25 mouse cellular contexts compared by ENCODE assay signal in the genomic region with DNA sequence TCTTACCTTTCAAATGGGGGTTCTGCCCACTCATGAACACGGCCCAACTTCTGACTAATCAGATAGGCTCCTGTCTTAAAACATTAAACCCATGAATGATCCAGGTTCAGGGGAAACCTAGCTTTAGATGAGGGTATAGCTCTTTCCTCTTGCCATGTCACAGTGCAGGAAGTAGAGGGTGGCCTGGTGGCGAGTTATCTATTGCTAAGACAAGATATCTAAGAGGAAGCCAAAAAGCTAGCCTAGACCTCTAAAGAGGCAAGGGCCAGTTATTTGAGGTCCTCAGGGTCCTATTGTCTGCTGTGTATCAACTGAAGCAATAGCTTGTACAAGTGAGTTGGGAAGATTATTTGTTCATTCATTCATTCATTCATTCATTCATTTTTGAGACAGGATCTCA.
"Had no signal": no experiment of that assay in that cellular context is flagged by ENCODE, and none has a peak within 500 bp of the region (broad histone marks: within the 10 kb centered on the region; RNA-seq: fewer than 3 reads in every experiment).

No protein-coding gene starts in this region.

- H3K27ac ChIP-seq: gastrocnemius, adult 2 months; heart, adult 2 months; hindbrain, embryonic 10.5 days; hindbrain, embryonic 12.5 days; hindbrain, embryonic 14.5 days; limb, embryonic 13.5 days; limb, embryonic 15.5 days; liver, embryonic 12.5 days; liver, embryonic 14.5 days had no signal

- H3K4me2 ChIP-seq: heart, embryonic 12.5 days; hindbrain, embryonic 12.5 days; hindbrain, embryonic 14.5 days; limb, embryonic 13.5 days; limb, embryonic 15.5 days; liver, embryonic 12.5 days had no signal

- H3K36me3 ChIP-seq: heart, embryonic 12.5 days; hindbrain, embryonic 10.5 days; hindbrain, embryonic 12.5 days; limb, embryonic 13.5 days; limb, embryonic 15.5 days; liver, embryonic 12.5 days had no signal

- H3K9me3 ChIP-seq: heart, embryonic 12.5 days; hindbrain, embryonic 10.5 days; hindbrain, embryonic 12.5 days; limb, embryonic 13.5 days; limb, embryonic 15.5 days; liver, embryonic 12.5 days had no signal

- H3K4me1 ChIP-seq: limb, embryonic 13.5 days; liver, embryonic 12.5 days had no signal

- DNase-seq: gastrocnemius, adult 2 months; gastrocnemius, postnatal 10 days; gastrocnemius, postnatal 25 days; heart, adult 2 months; heart, postnatal 10 days; heart, postnatal 4 days; kidney, adult 18-20 months; kidney, adult 8-10 months; kidney, postnatal 10 days; kidney, postnatal 25 days; kidney, postnatal 4 days; layer of hippocampus, adult 9-11 months; layer of hippocampus, postnatal 36 days; left cerebral cortex, postnatal 4 days had no signal

- H3K4me3 ChIP-seq: gastrocnemius, adult 2 months; heart, adult 2 months; heart, embryonic 12.5 days; hindbrain, embryonic 10.5 days; hindbrain, embryonic 12.5 days; limb, embryonic 13.5 days; limb, embryonic 15.5 days; liver, embryonic 12.5 days had no signal

- H3K27me3 ChIP-seq: heart, embryonic 12.5 days; hindbrain, embryonic 12.5 days; limb, embryonic 13.5 days; limb, embryonic 15.5 days; liver, embryonic 12.5 days had no signal

- ATAC-seq: hindbrain, embryonic 16.5 days; inflammation-experienced regulatory T-cells, adult 6 months; intestine, embryonic 16.5 days; liver, embryonic 12.5 days had no signal

- H3K9ac ChIP-seq: heart, embryonic 12.5 days; hindbrain, embryonic 12.5 days; hindbrain, embryonic 14.5 days; limb, embryonic 13.5 days; limb, embryonic 15.5 days; liver, embryonic 12.5 days; liver, embryonic 14.5 days had no signal
